Mouse (Mus musculus) heart, postnatal 10 days (tissue): ENCODE measurements around the gene Prr5. TPM values are rescaled to one million over a fixed set of nuclear protein-coding genes. Genes with fewer than 3 reads are reported as not detected.
A peak's percentile ranks its signal among the peaks of the same experiment; 100 is the strongest.
"Not testable (repeated sequence)": the region's sequence is repeated elsewhere in the genome, so short reads cannot be mapped to it uniquely, and the experiment has no call there.

Experiments
- DNase-seq, 2 experiments: peaks; one replicate each; pipeline ENCODE4 v3.0.0; 2021
- intact Hi-C: fragments of 180-260 bp; cut with DNase I; formaldehyde crosslinking; loops from one replicate; pipeline ENCODE4 v1.15.1; 2025
- total RNA-seq, 2 experiments: library from RNA; stranded (reverse); gene quantifications; 2 replicates each; pipeline ENCODE4 v1.2.3; 2021

The Prr5 gene
- total RNA-seq, 2 experiments from 2014 or later, result 7.0 to 11.9 TPM

- intact Hi-C loops, result no loop called here
- DNase-seq, result no peak
Measured at GRCm38 (mm10) chr15:84705351-84705901, 36.0 kb downstream of the Prr5 start.

- intact Hi-C loops, result no loop called here
- DNase-seq, result no peak
Measured at GRCm38 (mm10) chr15:84706983-84707619, 37.7 kb downstream of the Prr5 start.

- intact Hi-C loops, result no loop called here
- peak; percentile 47 to 65 for DNase-seq
Measured at GRCm38 (mm10) chr15:84712566-84713405, 43.4 kb downstream of the Prr5 start.

- intact Hi-C loops, result no loop called here
- peak; percentile 91 to 92 for DNase-seq
Measured at GRCm38 (mm10) chr15:84714730-84715129, 45.3 kb downstream of the Prr5 start.

- intact Hi-C loops, result no loop called here
Measured at GRCm38 (mm10) chr15:84715132-84715531, 45.7 kb downstream of the Prr5 start.

GRCm38 (mm10) chr15:84717570-84718270 is 48.3 kb downstream of the Prr5 start:
- DNase-seq, intact Hi-C loops: not testable (repeated sequence)

More at GRCm38 (mm10) chr15:84715132-84715531, 45.7 kb downstream of the Prr5 start:
- no peak for DNase-seq

- intact Hi-C loops, result no loop called here
Measured at GRCm38 (mm10) chr15:84718785-84719184, 49.4 kb downstream of the Prr5 start.

GRCm38 (mm10) chr15:84719791-84720190 is 50.4 kb downstream of the Prr5 start, which contains the start of gene Arhgap8:
Arhgap8 (plus strand) TSS chr15:84720052.
- intact Hi-C loops, result no loop called here

More at GRCm38 (mm10) chr15:84718785-84719184, 49.4 kb downstream of the Prr5 start:
- DNase-seq, result no peak

GRCm38 (mm10) chr15:84720291-84721204 is 51.1 kb downstream of the Prr5 start:
- DNase-seq, result peak in 1 of 2 experiments; percentile 49
- intact Hi-C loops, result no loop called here

More at GRCm38 (mm10) chr15:84719791-84720190, 50.4 kb downstream of the Prr5 start, which contains the start of gene Arhgap8:
- peak in 1 of 2 experiments; percentile 42 for DNase-seq

- intact Hi-C loops, DNase-seq: not testable (repeated sequence)
Measured at GRCm38 (mm10) chr15:84723656-84724055, 54.2 kb downstream of the Prr5 start.

GRCm38 (mm10) chr15:84724199-84724598 is 54.8 kb downstream of the Prr5 start:
- no peak for DNase-seq
- intact Hi-C loops, result no loop called here

- intact Hi-C loops, result no loop called here
- peak; percentile 57 to 62 for DNase-seq
Measured at GRCm38 (mm10) chr15:84729685-84730084, 60.3 kb downstream of the Prr5 start.

GRCm38 (mm10) chr15:84730893-84731292 is 61.5 kb downstream of the Prr5 start:
- intact Hi-C loops, result no loop called here
- DNase-seq, result no peak

- no peak for DNase-seq
- intact Hi-C loops, result no loop called here
Measured at GRCm38 (mm10) chr15:84731676-84732424, 62.4 kb downstream of the Prr5 start.

GRCm38 (mm10) chr15:84732425-84732749 is 63.0 kb downstream of the Prr5 start:
- intact Hi-C loops, result no loop called here
- no peak for DNase-seq

GRCm38 (mm10) chr15:84736346-84736993 is 67.0 kb downstream of the Prr5 start:
- no peak for DNase-seq
- intact Hi-C loops, result no loop called here

GRCm38 (mm10) chr15:84736994-84737346 is 67.5 kb downstream of the Prr5 start:
- no peak for DNase-seq
- intact Hi-C loops, result no loop called here

GRCm38 (mm10) chr15:84738246-84738645 is 68.8 kb downstream of the Prr5 start:
- intact Hi-C loops, result no loop called here
- no peak for DNase-seq

- DNase-seq, result no peak
- intact Hi-C loops, result no loop called here
Measured at GRCm38 (mm10) chr15:84741573-84741972, 72.2 kb downstream of the Prr5 start.
